Mouse (Mus musculus): ENCODE data around the gene Slc28a2.
A peak's percentile ranks its signal among the peaks of the same experiment; 100 is the strongest.
"Not testable (repeated sequence)": the region's sequence is repeated elsewhere in the genome, so short reads cannot be mapped to it uniquely, and the experiment has no call there.

Slc28a2 gene

GRCm38 (mm10) chr2:122467351-122468013 lies 41.2 kb downstream of the Slc28a2 start:
- peak; percentile 91 for DNase-seq (ENCODE audit: low read depth, low spot score)

- no peak for DNase-seq (ENCODE audit: low read depth, low spot score)
Measured at GRCm38 (mm10) chr2:122469221-122469620, 42.9 kb downstream of the Slc28a2 start.

- DNase-seq (ENCODE audit: low read depth, low spot score): no peak
Measured at GRCm38 (mm10) chr2:122476585-122476984, 50.3 kb downstream of the Slc28a2 start.

GRCm38 (mm10) chr2:122483787-122484186 lies 57.5 kb downstream of the Slc28a2 start:
- DNase-seq (ENCODE audit: low read depth, low spot score): not testable (repeated sequence)

- no peak for DNase-seq (ENCODE audit: low read depth, low spot score)
Measured at GRCm38 (mm10) chr2:122484641-122485040, 58.4 kb downstream of the Slc28a2 start, which contains the start of gene Gm14085. Gm14085 (plus strand) TSS chr2:122484941.

GRCm38 (mm10) chr2:122485654-122486053 lies 59.4 kb downstream of the Slc28a2 start:
- not testable (repeated sequence) for DNase-seq (ENCODE audit: low read depth, low spot score)

GRCm38 (mm10) chr2:122486122-122486521 lies 59.8 kb downstream of the Slc28a2 start:
- not testable (repeated sequence) for DNase-seq (ENCODE audit: low read depth, low spot score)

- DNase-seq (ENCODE audit: low read depth, low spot score): no peak
Measured at GRCm38 (mm10) chr2:122486674-122487073, 60.4 kb downstream of the Slc28a2 start.
